Mouse (Mus musculus) ovary, adult 18-20 months (tissue): ENCODE results near the gene Fam167b.
"Not testable (repeated sequence)": the region's sequence is repeated elsewhere in the genome, so short reads cannot be mapped to it uniquely, and the experiment has no call there.

Experiments used
- DNase-seq: peaks from one replicate; pipeline ENCODE4 v3.0.0; 2022; ENCODE audit warnings: low spot score, mixed read lengths

The Fam167b gene

DNA sequence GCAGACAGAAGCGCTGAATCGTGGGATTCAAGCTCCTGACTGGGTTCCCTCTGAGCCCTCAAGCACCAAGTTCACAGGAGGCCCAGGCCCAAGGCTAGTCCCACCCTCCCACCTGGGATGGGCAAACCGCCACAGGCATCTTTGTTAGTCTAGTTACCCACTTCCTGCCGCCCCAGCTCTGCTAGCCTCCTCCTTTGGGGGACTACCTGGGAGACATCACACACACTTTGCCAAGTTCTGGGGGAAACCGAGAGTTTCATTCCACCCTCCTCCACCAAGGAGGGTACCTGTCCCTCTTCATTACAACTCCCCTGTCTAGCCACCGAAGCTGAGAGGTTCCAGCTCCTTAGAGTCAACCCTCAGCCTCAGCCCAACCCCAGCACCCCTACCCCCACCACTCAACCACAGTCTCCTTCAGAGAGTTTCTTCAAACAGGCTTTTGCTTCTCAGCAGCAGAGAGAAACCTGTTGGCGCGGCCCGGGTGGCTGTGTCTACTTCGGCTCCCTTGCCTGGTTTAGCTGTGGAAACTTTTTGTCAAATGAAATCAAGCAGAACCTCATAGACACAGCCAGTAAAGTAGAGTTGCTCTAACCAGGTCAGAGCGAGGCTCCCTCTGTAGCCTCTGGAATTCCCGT lies 19.9 kb downstream of the Fam167b start:
- DNase-seq: no peak

DNA sequence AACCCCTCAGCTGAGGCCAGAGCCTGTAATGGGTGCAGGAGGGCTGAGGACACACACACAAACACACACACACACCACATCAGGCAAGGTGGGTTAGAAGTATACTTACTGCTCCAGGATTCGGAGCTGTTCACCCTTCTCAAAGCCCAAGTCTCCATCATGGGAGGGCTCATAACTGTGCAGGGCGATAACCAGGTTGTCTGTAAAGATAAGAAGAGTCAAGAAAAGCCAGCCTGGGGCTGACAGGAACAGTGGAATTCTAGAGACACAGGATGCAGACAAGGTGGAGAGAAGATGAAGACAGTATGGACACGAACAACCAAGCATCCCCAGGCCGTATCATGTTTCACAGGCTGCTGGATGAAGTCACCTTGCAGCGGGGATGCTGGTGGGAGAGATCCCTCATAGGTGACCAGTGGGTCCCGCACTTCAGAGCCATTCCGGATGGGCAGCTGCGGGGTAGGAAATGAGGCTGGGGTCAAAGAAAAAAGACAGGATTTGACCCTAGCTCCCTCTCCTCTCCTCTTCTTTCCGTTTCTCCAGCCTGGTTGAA lies 21.0 kb downstream of the Fam167b start:
- DNase-seq: no peak

DNA sequence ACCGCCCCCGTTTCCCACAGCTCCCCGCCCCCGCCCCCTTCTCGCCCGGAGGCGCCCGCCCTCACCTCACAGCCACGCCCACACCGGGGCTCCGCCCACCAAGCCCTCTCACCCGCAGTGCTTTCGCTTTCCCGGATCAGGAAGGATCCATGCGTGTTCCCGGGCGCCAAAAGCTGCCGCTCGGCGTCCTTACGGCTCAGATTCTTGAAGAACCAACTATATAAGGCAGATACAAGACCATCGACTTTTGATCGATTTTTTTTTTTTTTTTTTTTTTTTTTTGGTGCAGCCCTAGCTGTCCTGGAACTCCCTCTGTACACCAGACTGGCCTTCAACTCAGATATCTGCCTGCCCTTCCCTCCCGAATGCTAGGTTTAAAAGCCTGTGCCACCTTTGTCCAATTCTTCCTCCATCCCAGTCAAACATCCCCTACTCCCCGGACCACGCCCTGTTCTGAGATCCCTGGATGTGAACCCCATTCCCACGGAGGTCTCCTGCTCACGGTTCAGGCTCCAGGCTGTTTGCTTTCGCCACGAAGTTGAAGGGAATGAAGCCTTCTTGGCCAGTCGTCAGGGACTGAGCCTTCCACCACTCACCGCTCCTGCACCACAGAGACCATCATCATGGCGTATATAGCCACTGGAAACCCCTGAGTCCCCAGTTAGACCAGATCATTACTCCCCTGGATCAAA lies 21.7 kb downstream of the Fam167b start:
- peak; percentile 83 for DNase-seq

DNA sequence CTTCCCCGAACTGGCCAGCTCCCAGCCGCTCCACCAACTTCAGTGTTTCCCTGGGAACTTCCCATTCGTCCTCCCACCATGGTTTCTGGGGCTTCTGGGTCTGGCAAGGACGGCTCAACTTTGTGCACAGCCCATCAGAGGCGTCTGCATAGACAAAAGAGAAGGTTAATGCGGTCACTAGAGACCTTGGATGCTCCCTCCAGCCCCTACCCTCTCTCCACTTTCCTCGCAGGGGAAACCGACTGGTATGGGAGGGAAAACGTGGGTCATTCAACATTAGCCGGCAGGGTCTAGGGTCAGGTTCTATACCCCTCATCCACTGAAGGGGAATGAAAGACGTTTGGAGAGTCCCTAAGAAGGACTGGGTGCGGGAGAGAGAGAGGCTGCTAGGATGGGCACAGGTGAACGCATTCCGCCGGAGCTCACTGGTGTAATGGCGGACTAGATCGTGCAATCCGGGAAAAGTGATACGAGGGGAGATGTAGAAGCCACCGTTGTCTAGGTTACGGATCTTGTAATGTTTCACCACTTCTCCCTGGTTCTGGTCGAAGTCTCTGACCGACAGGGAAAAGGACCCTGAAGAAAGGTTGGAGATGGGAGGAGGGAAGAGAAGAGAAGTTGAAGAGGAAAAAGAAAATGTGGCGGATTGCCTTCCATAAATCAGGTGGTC lies 22.4 kb downstream of the Fam167b start:
- DNase-seq: no peak

DNA sequence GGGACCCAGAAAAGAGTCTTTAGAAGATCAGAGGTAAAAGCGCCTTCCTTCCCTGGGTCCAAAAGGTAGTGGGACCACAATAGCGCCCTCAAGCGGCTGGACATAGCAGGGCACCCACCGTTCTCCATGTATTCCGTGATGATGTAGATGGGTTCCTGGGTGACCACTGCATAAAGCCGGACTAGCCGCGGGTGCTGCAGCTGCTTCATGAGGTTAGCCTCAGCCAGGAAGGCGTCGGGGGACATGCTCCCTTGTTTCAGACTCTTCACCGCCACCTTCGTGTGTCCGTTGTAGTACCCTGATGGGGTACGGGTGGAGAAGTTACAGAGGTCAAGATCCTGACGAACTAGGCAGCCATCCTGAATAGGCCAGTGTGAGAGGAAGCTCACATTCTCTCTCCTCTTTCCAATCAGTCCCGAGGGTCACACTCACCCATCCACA lies 22.9 kb downstream of the Fam167b start:
- DNase-seq: no peak

DNA sequence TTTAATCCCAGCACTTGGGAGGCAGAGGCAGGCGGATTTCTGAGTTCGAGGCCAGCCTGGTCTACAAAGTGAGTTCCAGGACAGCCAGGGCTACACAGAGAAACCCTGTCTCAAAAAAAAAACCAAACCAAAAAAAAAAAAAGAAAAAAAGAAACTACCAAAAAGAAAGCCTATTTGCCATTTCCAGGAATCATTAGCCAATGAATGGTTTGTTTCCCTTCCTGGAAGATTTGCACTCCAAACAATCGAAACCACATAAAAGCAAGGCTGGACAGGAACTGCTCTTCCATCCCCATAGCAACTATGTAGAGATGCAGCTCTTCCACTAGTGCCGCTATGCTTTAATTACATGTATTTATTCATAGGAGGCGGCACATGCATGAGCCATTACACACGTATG lies 23.8 kb downstream of the Fam167b start:
- not testable (repeated sequence) for DNase-seq

DNA sequence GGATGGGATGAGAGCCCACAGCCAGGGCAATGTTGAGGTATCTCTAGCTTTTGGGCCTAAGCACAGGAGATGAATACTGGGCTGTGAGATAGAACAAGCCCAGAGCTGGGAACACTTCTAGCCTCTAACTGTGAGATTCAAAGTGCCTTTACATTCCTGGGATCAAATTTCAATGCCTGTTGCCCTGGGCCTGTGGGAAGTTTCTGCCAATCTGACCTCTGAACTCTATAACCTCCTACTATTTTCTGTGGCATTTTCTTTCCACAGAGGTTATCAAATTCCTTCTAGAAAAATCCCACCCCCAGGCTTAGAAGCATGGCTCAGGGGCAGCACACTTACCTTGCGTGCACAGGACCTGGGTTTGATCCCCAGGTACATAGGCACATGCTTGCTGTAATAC lies 28.1 kb downstream of the Fam167b start:
- DNase-seq: no peak

DNA sequence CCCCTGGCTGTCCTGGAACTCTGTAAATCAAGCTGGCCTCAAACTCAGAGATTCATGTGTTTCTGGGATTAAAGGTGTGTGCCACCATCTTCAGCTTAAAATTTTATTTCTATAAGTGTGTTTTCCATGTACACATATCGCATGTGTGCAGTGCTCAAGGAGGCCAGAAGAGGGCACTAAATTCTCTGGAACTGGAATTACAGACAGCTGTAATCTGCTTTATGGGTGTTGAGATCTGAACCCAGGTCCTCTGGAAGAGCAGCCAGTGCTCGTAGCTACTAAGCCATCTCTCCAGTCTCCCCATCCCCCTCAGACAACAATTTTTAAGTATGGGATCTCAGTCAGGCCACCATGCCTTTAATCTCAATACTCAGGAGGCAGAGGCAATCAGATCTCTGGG lies 29.0 kb downstream of the Fam167b start:
- no peak for DNase-seq

DNA sequence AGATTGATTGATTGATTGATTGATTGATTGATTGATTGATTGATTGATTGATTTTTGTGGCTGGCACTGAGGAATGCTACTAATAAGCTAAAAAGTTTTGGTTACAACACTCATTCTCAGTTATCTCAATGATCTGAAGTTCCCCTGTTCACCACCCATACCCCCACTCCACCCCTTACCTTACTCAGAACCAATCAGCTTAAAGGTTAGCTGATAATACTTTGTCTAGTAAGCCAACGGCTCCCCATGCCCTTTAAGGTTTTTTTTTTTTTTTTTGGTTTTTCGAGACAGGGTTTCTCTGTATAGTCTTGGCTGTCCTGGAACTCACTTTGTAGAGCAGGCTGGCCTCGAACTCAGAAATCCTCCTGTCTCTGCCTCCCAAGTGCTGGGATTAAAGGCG lies 30.7 kb downstream of the Fam167b start:
- DNase-seq: not testable (repeated sequence)

DNA sequence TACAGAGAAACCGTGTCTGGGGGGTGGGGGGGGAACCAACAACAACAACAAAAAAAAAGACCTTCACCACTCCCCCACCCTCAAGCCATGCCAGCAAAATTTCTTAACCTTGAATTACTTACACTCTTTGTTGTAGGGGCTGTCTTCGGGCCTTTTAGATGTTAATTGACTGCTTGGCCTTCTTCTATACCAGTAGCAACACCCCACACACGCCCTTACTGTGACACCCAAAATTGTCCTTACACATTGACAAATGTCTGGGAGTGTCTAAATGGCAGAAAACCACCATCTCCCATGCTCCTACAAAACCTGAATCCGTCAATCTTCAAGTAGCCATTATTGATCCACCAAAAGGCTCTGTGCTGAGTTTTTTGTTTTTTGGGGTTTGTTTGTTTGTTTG lies 34.2 kb downstream of the Fam167b start:
- no peak for DNase-seq

DNA sequence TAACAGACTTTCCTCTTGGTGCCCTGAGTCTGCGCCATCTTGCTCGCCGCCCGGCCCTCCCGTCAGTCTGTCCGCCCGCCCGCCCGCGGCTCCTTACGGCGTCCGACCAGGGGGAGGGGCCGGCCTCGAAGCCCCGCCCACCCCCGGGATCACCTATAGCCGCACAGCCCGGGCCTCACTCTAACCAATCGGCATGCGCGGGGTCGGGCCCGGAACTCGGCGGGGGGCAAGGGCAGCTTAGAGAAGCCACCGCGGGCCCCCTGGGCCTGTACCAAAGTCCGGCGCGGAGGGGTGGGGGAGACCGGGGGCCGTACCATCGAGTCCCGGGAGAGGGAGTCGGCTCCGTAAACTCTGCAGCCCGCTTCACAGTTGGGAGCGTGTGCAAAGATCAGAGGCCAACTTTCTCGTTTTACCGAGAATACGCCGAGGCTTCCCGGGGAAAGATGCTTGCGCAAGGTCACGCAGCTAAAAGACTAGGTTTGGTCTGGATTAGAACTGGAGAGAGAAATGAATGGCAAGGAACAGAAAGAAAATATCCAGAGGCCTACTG lies 35.7 kb downstream of the Fam167b start, which contains the start of gene Hdac1:
TSS of gene Hdac1 (minus strand) at position 122 of the 550 bp plus-strand sequence.
- DNase-seq: peak; percentile 98

DNA sequence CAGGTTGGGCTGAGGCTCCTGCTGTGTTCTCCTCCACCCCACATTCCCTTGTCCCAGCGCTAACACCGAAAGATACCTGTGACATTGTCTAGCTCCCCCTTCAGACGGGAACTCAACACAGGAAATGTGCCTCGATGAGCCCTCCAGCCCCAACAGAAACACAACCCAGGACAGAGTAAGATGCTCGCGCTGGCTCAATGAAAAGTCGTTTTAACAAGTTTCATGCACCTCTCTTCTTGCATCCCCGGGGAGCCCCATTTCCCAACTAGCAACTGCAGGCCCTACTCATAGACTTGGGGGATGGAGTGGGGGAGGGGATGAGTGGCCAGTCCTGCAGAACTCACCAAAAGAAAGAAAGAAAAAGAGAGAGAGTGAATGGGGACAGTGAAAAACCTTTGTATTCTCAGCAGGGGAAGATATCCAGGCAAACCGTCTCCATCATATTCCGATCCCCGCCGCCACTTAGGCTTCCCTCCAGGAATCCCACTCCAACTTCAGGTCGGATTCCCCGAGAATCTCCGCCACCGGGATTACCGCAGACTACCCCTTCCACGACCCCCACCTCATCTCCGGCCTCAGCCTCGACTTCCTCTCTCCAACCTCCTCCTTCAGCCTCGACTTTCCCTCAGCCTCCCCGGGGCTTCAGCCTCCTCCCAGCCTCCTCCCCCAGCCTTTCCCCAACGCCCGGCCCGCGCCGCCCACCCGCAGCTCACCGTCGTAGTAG lies 36.3 kb downstream of the Fam167b start:
- no peak for DNase-seq

DNA sequence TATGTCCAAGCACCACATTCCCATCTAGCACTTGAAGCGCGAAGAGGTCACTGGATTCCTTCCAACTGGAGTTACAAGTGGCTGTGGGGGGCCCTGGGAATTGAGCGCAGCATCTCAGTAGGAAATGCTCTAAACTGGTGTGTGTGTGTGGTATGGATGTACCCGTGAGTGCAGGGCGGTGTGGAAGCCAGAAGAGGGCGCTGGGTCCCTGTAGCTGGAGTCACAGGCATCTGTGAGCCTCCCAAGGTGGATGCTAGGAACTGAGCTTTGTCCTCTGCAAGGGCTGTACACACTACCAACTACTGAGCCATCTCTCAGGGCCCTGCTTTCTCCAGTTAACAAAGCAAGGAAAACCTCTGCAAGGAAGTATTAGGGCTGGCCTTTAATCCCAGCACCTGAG lies 38.3 kb downstream of the Fam167b start:
- DNase-seq: no peak

DNA sequence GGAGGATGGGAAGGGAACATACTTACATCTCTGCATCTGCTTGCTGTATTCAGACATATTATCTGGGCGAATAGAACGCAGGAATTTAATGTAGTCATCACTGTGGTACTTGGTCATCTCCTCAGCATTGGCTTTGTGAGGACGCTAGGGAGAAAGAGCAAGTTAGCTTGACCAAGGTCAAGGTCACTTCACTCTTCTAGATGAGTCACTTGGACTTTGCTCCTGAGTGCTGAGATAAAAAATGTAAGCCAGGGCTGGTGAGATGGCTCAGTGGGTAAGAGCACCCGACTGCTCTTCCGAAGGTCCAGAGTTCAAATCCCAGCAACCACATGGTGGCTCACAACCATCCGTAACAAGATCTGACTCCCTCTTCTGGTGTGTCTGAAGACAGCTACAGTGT lies 49.4 kb downstream of the Fam167b start:
- DNase-seq: not testable (repeated sequence)
